Mouse (Mus musculus) testis, postnatal 14 days (tissue): ENCODE results near the gene Myh4.
A peak's percentile ranks its signal among the peaks of the same experiment; 100 is the strongest.

Experiments used
- DNase-seq: peaks from one replicate; pipeline ENCODE4 v3.0.0; 2021; ENCODE audit warnings: low spot score

Myh4 gene

GRCm38 (mm10) chr11:67237481-67238079 is at the start of gene Myh4:
TSS of gene Myh4 (plus strand) at chr11:67238029.
- no peak for DNase-seq

- DNase-seq = no peak
Measured at GRCm38 (mm10) chr11:67190316-67190715, 47.5 kb upstream of the Myh4 start.

GRCm38 (mm10) chr11:67190814-67191213 is 47.0 kb upstream of the Myh4 start:
- no peak for DNase-seq

- DNase-seq = no peak
Measured at GRCm38 (mm10) chr11:67191496-67191895, 46.3 kb upstream of the Myh4 start.

- no peak for DNase-seq
Measured at GRCm38 (mm10) chr11:67199321-67199720, 38.5 kb upstream of the Myh4 start.

GRCm38 (mm10) chr11:67199752-67200151 is 38.1 kb upstream of the Myh4 start, which contains the start of gene Myh1:
TSS of gene Myh1 (plus strand) at chr11:67200052.
- DNase-seq = no peak

GRCm38 (mm10) chr11:67204766-67205165 is 33.1 kb upstream of the Myh4 start:
- no peak for DNase-seq

- DNase-seq = no peak
Measured at GRCm38 (mm10) chr11:67221803-67222202, 16.0 kb upstream of the Myh4 start.

- no peak for DNase-seq
Measured at GRCm38 (mm10) chr11:67224466-67224865, 13.4 kb upstream of the Myh4 start.

GRCm38 (mm10) chr11:67228731-67229130 is 9.1 kb upstream of the Myh4 start:
- no peak for DNase-seq

- DNase-seq = peak; percentile 42
Measured at GRCm38 (mm10) chr11:67229166-67229565, 8.7 kb upstream of the Myh4 start.

GRCm38 (mm10) chr11:67229946-67230345 is 7.9 kb upstream of the Myh4 start:
- no peak for DNase-seq

- peak; percentile 25 for DNase-seq
Measured at GRCm38 (mm10) chr11:67235639-67236358, 2.0 kb upstream of the Myh4 start.

GRCm38 (mm10) chr11:67236799-67237198 is 1.0 kb upstream of the Myh4 start:
- no peak for DNase-seq

GRCm38 (mm10) chr11:67241051-67241450 is 3.2 kb downstream of the Myh4 start:
- no peak for DNase-seq

- no peak for DNase-seq
Measured at GRCm38 (mm10) chr11:67253691-67254090, 15.9 kb downstream of the Myh4 start.

GRCm38 (mm10) chr11:67257048-67257447 is 19.2 kb downstream of the Myh4 start:
- no peak for DNase-seq

GRCm38 (mm10) chr11:67260956-67261355 is 23.1 kb downstream of the Myh4 start:
- DNase-seq = no peak

- DNase-seq = no peak
Measured at GRCm38 (mm10) chr11:67276601-67277174, 38.9 kb downstream of the Myh4 start, which contains the start of gene Myh8. TSS of gene Myh8 (plus strand) at chr11:67277124.

GRCm38 (mm10) chr11:67293440-67293839 is 55.6 kb downstream of the Myh4 start:
- no peak for DNase-seq
